Mouse (Mus musculus): Measurements from ENCODE around the gene Cfap77.

The Cfap77 gene

DNA sequence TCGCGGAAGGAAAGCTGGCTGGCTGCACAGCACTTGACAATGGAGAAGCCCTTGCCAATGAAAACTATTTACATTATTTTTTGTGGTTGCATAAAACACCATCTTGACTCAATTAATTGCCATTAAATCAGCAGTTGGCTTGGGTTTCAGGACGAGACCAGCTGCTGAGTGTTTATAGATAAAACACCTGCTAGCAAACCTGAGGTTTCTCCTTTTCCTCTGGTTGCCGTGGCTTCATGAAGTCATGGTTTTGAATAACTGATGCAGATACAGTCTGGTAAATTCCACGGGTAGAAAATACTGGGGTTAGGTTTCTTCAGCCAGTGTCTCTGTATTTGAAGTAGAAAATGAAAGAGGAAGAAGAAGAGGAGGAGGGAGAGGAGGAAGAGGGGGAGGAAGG lies 2.9 kb downstream of the Cfap77 start:
- no peak for DNase-seq (ENCODE audit: low read depth, low spot score)

DNA sequence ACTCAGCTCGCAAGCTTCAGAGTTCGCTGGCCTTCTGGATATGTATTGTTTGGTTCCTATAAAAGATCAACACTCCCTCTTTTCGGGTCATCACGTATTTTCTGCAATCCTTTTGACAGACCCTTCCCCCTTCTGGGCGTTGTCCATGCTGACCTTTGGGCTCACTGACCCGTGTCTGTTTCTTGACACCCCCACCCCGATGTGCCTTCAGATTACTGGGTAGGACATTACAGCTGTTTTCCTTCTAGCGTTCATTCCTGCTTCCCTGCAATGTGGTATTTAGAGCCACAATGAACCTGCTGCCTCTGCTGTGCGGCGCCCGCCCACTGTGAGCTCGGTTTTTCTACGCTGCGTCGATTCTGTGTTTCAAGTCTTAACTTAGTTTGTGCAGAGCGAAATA lies 8.7 kb downstream of the Cfap77 start:
- no peak for DNase-seq (ENCODE audit: low read depth, low spot score)

DNA sequence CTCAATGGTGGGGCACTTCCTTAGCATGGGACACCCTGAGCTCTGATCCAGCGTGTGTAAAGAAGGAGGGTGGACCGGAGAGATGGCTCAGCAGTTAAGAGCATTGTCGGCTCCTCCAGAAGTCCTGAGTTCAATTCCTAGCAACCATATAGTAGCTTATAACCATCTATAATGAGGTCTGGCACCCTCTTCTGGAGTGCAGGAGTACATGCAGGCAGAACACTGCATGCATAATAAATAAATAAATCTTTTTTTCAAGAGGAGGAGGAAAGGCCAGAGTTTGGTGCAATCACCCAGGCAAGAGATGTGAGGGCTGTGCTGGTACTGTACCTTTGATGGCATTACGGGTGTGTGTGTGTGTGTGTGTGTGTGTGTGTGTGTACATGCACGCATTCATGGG lies 12.7 kb downstream of the Cfap77 start:
- no peak for DNase-seq (ENCODE audit: low read depth, low spot score)

DNA sequence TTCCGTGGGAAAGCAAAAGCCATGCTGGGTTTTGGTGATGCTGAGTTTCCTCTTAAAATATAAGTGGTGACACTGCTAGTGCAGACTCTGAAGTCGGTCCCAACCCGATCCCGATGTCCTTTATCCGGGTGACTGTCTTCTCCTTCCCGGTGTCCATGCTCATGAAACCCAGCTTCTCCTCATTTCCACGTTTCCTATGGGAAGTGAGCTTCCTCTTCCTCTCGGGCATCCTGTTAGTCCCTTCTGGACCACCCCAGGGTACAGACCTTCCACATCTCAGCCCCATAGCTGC lies 13.4 kb downstream of the Cfap77 start:
- DNase-seq (ENCODE audit: low read depth, low spot score), result no peak

DNA sequence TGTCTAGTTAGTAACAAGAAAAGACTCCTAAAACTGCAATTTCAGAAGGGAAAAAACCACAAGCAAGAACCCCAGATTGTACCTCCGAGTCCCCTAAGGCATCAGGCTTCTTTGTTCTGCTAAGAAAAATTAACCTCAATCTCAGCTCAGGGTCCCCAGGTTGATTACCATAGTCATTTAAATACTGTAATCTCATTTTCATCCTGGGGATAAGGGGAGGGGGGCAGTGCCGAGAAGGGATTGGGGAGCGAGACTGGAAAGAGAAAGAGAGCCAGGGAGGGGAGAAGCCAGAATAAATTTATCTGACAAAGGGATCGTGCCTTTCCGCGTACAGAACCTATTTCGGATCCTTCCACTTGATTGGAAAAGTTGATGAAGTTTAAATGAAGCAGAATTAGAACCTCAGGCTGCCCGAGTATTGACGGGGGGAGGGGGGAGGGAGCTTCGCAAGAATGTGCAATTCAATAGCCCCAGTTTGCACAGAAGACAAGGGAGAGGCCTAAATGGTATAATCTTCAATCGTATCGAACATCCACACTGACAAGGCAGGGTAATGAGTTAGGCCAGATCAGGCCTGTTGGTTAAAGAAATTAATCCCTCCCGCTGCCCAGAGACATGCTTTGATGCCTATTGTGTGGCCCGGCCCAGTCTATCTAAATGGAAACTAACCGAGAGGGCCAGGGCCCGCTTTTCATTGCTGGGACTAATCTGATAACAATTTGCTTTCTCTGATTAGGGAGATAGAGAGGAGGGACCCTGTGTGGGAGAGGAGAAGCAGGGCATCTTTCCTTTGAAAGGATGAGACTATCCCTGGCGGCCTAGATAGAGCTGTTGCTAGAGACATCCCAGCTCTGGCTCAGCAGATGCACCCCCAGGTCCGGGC lies 14.0 kb downstream of the Cfap77 start:
- no peak for DNase-seq (ENCODE audit: low read depth, low spot score)

DNA sequence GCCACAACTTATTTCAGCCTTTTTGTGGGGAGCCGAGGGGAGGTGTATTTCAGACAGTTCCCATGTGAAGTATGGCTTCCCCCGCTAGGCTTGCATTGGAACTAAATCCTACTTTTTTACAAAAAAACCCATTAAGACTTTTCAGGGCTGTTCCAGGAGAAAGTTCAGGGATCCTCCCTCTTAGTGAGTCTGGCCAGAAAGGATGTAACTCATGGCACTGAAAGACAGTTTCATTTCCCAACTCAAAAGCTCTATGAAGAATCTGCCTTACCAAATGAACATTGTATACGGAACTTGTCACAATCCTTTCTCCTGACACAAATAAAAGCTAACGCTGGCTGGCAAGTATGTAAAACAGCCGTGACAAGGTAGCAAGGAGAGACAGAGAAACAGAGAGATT lies 15.1 kb downstream of the Cfap77 start:
- no peak for DNase-seq (ENCODE audit: low read depth, low spot score)

DNA sequence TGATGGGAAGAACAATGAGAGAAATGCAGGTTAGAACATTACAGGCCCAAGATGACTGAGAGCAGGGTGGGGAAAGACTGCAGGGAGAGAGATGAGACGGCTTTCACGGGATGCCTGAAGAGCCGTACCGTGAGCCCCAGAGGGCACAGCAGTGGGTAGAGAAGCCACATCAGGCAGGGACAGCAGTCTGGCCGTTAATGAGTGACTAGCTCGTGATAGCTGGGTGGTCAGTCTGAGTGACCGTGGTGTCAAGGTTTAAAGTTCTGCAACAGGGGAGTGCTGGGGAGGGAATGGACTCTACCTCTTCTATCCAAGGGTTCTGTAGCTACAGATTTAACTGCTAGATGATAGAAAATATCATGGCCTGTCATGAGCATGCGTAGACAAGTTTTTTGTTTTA lies 19.2 kb downstream of the Cfap77 start:
- no peak for DNase-seq (ENCODE audit: low read depth, low spot score)

DNA sequence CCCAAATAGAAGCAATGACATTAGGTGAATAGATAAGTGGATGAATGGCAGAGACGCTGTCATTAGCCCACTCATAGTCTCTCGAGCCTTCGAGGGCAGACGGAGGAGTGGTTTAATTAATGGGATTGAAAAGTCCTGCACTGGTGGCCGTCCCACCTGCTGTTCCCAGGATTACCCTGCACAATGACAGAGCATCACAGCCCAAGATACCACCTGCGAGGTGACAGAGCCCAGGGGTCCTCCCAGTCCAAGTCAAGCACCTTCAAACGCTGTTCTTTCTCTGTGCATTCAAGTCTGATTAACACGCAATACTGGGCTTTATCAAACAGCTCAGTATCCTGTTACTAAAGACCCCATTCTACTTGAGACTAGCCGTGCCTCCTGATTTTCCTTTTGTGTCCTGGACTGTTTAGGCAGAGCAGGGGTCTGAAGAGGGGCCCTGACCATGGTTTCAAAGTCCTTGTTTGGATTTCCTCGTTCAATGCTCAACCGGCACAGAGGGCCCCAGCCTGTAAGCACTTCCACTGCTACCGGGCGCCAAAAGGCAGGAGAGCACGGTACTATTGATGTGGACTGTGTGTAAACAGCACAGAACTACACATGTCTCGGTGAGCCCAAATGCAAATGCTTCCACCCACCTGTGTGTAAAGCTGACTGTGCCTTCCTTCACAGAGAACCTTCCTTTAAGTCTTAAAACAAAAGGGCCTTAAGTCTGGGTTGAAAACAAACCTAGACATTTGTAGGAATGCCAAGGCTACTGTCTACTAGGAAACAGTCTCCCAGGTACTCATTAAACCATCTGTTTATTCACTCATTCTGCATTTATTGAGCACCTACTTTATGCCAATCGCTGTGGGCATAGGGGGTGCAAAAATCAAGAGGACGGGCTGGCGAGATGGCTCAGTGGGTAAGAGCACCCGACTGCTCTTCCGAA lies 20.1 kb downstream of the Cfap77 start:
- DNase-seq (ENCODE audit: low read depth, low spot score), result no peak

DNA sequence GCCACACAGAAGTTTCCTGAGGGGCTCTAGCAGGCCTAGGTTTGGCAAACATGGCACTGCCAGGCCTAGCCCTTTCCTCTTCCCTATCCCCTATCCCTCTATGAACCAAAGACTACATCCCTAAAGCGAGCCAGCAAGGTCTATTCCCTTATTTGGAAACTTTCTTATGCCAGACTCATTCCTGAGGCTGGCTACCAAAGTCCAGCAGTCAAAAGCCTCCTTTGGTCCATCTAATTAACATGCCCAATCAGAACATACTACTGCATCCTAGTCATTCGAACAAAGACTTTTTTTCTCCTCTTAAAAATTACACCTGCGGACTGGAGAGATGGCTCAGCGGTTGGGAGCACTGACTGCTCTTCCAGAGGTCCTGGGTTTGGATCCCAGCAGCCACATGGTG lies 22.9 kb downstream of the Cfap77 start:
- DNase-seq (ENCODE audit: low read depth, low spot score), result no peak

DNA sequence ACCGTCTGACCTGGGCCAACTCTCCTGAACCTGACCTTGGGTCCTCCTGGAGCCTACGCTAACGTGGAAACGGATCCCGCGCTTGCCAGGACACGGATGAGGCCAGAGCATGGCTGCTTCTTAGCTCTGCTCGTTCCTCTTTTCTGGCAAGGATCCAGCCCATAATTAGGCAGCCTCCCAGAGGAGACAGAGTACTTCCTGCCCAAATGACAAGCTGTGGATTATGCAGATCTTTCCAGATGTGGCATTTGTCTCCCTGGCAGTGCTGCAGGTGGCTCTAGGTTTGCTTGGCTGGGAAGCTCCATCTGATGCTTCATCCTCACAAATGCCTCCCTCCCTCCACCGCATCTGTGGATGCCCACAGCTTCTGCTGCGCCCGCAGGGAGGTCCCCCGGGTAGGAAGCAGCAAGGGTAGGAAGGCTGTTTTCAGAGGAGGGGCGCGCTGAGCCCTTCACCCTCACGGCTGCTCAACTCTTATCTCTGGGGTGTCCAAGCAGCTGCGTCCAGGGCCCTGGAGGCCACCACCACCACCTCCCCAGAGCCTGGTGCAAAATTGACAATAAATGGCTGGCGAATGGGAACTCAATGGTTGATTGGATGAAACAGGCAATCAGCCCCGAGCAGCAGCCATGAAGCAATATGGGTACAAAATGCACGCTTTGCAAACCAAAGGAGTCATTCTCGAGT lies 24.7 kb downstream of the Cfap77 start:
- DNase-seq (ENCODE audit: low read depth, low spot score), result no peak

DNA sequence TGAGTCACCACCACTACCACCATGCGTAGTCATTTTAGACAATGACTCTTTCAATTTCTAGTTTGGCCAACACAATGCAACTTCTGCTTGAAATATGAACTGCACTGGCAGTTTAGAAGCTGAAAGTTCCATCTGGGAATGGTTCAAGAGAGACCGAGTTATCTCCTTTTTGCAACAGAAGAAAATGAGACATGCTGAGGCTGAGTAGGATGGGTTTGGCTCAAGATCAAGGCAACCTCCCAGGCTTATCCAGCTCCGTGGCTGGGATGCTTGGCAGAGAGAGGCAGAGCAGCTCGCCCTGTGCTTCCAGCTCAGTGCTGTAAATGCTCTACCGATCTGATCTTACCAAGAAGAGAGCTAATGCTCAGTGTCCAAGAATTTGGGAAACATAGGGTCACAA lies 29.6 kb downstream of the Cfap77 start:
- no peak for DNase-seq (ENCODE audit: low read depth, low spot score)

DNA sequence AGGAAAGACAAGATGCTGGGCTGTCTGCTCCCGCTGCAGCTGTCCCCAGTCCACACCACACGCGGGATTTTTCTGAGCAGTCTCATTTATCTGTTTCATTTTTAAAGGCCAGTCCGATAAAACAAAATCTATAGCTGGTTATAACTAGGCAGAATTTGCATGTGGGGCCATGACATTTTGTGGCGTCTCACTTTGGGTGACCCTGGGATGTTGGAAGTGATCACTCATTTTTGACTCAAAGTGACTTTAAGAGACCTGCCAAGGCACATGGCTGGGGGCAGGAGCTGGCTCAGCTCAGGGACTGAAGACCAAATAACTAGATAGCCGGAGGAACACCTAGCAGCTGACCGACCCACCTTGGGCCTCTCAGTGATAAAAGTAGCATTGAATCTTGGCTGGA lies 31.9 kb downstream of the Cfap77 start:
- DNase-seq (ENCODE audit: low read depth, low spot score), result no peak

DNA sequence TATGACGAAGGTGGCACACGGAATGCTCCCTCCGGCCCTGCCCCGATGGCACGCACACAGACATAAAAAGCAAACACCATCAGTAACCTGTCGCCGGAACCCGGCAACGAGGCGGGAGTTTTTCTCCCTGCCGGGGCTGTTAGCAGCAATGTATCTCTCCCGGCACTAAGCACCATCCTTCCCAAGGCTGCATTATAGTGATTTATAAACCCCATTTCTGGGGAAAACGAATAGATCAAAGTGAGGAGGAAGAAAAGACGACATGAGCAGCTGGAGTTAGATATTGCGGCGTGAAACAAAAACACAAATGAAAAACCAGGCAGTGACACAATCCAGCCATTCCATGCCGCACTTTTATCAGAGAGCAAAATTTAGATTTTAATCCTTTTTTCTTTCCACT lies 33.8 kb downstream of the Cfap77 start:
- DNase-seq (ENCODE audit: low read depth, low spot score), result no peak

DNA sequence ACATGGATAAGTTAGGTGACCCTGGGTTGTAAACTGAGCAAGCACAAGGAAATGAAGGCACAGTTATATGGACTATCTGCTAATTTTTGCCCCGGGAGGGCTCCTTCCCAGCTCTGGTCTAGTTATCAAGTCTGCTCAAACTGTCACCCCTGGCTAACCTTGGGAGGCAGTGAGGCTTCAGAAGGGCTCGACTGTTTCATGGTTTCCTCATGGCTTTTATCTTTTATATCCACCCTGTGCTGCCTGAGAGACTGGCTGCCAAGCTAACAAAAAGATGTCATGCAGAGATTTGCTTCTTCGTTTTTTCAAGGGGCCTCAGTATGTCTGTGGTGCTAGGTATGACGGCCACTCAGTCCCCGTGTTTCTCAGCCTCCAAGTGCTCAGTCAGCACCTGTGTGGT lies 36.2 kb downstream of the Cfap77 start:
- DNase-seq (ENCODE audit: low read depth, low spot score), result no peak

DNA sequence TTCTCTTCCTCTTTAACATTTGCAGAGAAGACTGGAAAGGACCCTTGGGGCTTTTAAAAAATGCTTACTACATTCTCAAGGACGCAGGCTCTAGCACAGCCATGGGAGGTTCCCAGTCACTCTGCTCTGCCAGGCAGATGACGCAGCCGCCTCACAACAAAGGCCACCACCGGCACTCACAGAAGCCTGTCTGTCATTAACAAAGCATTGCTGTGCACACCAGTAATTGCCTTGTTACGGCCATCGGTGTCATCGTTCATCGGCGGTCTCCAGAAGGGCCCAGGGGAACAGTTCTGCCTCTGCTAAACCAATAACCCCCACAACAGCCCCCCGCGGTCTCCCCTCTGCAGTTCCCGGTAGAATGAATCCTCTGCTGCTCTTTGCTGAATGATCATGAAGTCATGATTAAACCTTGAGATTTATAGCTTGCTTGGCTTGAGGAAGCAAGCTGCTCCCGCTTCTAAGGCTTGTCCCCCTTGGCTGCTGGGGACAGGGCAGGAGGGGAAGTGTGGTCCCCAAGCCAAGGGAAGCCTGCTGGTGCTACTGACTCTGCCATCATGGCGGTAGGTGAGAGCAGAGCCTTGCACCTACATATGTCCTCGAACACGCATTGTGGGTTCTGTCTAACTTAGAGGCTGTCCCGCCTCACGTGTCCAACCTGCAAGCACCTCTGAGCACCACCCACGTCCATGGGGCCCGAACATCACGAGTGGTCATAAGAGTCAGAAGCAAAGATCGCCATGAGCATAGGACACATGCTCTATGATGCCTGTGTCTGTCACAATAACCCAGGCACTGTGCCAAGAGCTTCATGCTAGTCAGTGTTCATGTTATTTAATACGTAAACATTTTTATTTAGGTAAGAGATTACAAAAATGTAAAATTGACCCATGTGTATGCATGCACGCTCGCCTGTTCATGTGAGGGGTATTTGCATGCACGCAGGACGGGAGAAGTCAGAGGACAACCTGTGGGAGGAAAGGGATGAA lies 38.0 kb downstream of the Cfap77 start:
- no peak for DNase-seq (ENCODE audit: low read depth, low spot score)

DNA sequence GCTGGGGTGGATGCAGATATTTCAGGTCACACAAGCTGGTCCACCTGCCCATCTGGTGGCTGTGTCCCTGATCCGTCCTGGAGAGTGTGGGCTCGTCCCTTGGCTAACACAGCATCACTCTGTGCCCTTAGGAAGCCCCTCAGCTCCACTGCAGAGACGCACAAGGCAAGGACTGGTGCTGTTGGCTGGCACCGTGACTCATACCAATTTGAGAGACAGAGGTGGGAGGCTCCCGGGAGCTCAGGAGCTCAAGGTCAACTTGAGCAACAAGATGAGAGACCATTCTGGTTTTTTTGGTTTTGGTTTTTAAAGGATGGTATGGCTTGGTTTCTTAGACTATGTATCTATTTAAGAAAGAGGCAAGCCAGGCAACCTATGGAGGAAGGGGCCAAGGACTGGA lies 42.3 kb downstream of the Cfap77 start:
- no peak for DNase-seq (ENCODE audit: low read depth, low spot score)

DNA sequence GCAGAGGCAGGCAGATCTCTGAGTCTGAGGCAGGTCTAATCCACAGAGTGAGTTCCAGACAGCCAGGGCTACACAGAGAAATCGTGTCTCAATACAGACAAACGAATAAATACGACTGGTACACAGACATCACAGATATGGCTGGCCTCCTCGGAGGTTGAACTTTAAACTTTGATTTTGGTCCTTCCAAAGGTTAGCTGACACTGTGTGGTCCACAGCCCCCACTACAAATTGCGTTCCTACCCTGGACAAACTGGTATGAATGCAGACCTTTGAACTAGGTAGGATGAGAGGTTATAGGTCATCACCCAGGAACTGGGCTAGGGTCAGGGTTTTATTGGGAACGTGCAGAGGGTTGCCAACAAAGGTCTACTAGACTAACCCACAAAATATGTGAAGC lies 47.2 kb downstream of the Cfap77 start:
- no peak for DNase-seq (ENCODE audit: low read depth, low spot score)

DNA sequence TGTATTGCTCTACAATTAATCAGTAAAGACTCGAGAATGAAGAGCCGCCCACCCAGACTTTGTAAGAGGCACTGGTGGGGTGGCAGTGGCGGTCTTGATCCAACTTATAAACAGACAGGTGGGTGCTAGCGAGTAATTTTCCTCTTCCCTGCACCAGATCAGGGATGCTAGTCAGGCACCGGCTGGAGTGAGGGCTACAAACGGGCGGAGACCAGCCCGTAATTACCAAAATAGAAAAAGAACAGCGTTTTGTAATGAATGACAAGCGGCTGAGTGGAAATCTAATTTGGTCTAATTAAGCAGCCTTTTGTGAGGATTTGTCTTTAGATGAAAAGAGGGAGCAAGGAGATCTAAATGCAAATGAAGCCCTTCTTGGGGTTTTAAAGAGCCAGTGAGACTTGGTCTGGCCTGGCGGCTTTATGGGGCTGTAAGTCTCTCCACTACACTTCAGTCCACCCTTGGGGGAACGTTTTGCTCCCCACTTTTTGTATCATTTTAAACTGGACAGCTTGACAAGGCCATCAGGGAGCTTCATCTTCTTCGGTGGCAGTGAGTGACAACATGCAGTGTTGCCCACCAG lies 48.3 kb downstream of the Cfap77 start:
- no peak for DNase-seq (ENCODE audit: low read depth, low spot score)

DNA sequence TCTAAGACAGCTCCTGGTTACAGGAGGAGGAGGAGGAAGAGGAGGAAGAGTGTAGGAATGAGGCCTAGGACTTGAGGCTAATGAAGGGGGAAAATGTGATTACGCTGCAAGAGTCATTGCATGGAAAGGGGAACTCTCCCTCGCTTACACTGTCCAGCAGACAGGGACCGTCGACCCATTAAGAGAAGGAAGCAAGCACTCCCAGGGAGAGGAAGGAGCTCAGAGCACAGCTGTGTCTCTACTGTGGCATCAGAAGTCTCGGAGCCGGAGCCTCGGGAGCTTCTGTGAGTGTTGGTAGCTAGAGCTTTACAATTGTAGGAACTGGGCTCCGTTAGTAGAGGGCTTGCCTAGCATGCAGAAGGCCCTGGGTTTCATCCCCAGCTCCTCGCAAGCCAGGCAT lies 50.8 kb downstream of the Cfap77 start:
- peak; percentile 6 for DNase-seq (ENCODE audit: low read depth, low spot score)

DNA sequence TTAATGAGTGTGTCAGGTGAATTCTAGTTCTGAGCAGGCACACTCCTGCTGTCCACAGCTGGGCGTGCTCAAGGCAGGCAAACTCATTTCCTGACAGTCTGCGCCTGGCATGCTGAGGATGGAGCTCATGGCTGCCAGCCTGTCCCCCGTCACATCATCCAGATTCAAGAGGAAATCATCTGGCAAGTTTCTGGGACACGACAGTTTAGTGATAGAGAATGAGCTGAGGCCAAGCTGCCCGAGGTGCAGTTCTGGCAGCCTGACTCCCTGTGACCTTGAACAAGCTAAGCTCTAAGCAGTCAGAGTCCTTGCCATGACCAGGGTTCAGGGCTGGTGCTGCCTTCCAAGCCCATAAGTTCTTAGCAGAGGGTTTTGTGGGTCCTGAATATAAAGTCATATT lies 56.6 kb downstream of the Cfap77 start:
- no peak for DNase-seq (ENCODE audit: low read depth, low spot score)

Data from skeletal muscle tissue, adult 2 months (tissue).